Comparison of ENCODE assay signal across 8 mouse cellular contexts in genomic region chr4:88033216-88033653, GRCm38 (mm10). TPM values are rescaled to one million over a fixed set of nuclear protein-coding genes. Genes with fewer than 3 reads are reported as not detected.
A peak's percentile ranks its signal among the peaks of the same experiment; 100 is the strongest.
DNase-seq lines count a peak whose midpoint lies in the region; ATAC-seq and TF ChIP-seq lines count a peak whose summit lies in the region.

TSS of gene Mllt3 (minus strand) at chr4:88033364.

- H3K79me3 ChIP-seq in C2C12 (ENCODE audit: low read depth) = no peaks in the 10 kb centered on the region

- peak within 1 kb of the TSS; percentile 83 for H3K9ac ChIP-seq in heart, embryonic 12.5 days
- H3K9ac ChIP-seq in kidney, postnatal 0 days (ENCODE audit: low read depth, low read length) = peak within 1 kb of the TSS; percentile 69
- peak within 1 kb of the TSS; percentile 80 for H3K9ac ChIP-seq in liver, embryonic 11.5 days (ENCODE audit: low read depth, low read length)
- peak within 1 kb of the TSS; percentile 73 for H3K9ac ChIP-seq in stomach, embryonic 14.5 days (replicated peaks; ENCODE audit: low read depth, low read length)

- no peaks in the 10 kb centered on the region for H3K9me3 ChIP-seq in erythroblast, embryonic 14.5 days (ENCODE audit: control insufficient read depth, low read length)
- no peaks in the 10 kb centered on the region for H3K9me3 ChIP-seq in heart, embryonic 12.5 days (replicated peaks)
- no peaks in the 10 kb centered on the region for H3K9me3 ChIP-seq in kidney, postnatal 0 days (replicated peaks; ENCODE audit: low read length)
- H3K9me3 ChIP-seq in liver, embryonic 11.5 days (ENCODE audit: control insufficient read depth, low read length) = no peaks in the 10 kb centered on the region
- H3K9me3 ChIP-seq in stomach, embryonic 14.5 days (ENCODE audit: control insufficient read depth, low read depth, low read length) = no peaks in the 10 kb centered on the region

- peak within 1 kb of the TSS; percentile 64 for H3K4me3 ChIP-seq in C2C12 (ENCODE audit: insufficient read depth, poor library complexity, severe bottlenecking)
- peak within 1 kb of the TSS; percentile 80 for H3K4me3 ChIP-seq in erythroblast, embryonic 14.5 days (replicated peaks)
- peak within 1 kb of the TSS; percentile 76 for H3K4me3 ChIP-seq in heart, embryonic 12.5 days
- H3K4me3 ChIP-seq in kidney, postnatal 0 days (replicated peaks; ENCODE audit: low read depth, low read length) = peak within 1 kb of the TSS; percentile 83
- peak within 1 kb of the TSS; percentile 88 for H3K4me3 ChIP-seq in liver, embryonic 11.5 days (ENCODE audit: low read depth, low read length)
- peak within 1 kb of the TSS; percentile 84 for H3K4me3 ChIP-seq in stomach, embryonic 14.5 days (ENCODE audit: low read depth, low read length)

- TF ChIP-seq CTCF in C2C12 (IDR thresholded peaks at IDR 0.05; ENCODE audit: control insufficient read depth, insufficient read depth, insufficient read length) = no peak
- TF ChIP-seq CTCF in brain, embryonic 14.5 days (IDR thresholded peaks at IDR 0.05; ENCODE audit: borderline replicate concordance, extremely low read depth, insufficient read depth, insufficient read length) = no peak
- TF ChIP-seq CTCF in kidney, postnatal 0 days (IDR thresholded peaks at IDR 0.05; ENCODE audit: low read depth) = peak; percentile 37

- H3ac ChIP-seq in C2C12 (ENCODE audit: control insufficient read depth, insufficient read length, low read depth) = peak within 1 kb of the TSS; percentile 81

- peak within 1 kb of the TSS; percentile 94 for H3K4me2 ChIP-seq in heart, embryonic 12.5 days
- H3K4me2 ChIP-seq in kidney, postnatal 0 days (ENCODE audit: low read length) = peak within 1 kb of the TSS; percentile 91
- peak within 1 kb of the TSS; percentile 99 for H3K4me2 ChIP-seq in liver, embryonic 11.5 days
- H3K4me2 ChIP-seq in stomach, embryonic 14.5 days (replicated peaks; ENCODE audit: low read depth, low read length) = peak within 1 kb of the TSS; percentile 86

- H3K27ac ChIP-seq in heart, embryonic 12.5 days (ENCODE audit: poor library complexity, severe bottlenecking) = peak within 1 kb of the TSS; percentile 91
- H3K27ac ChIP-seq in kidney, postnatal 0 days = peak within 1 kb of the TSS; percentile 87
- H3K27ac ChIP-seq in liver, embryonic 11.5 days (ENCODE audit: low read depth, low read length) = peak within 1 kb of the TSS; percentile 93
- H3K27ac ChIP-seq in stomach, embryonic 14.5 days (ENCODE audit: low read length) = peak within 1 kb of the TSS; percentile 96

- no peaks in the 10 kb centered on the region for H3K27me3 ChIP-seq in C2C12 (ENCODE audit: control insufficient read depth, insufficient read depth, insufficient read length)
- peaks cover 20% of the 10 kb centered on the region for H3K27me3 ChIP-seq in erythroblast, embryonic 14.5 days (ENCODE audit: control insufficient read depth)
- no peaks in the 10 kb centered on the region for H3K27me3 ChIP-seq in heart, embryonic 12.5 days (replicated peaks)
- no peaks in the 10 kb centered on the region for H3K27me3 ChIP-seq in kidney, postnatal 0 days (ENCODE audit: insufficient read depth, low read length)
- H3K27me3 ChIP-seq in liver, embryonic 11.5 days (replicated peaks; ENCODE audit: control insufficient read depth, insufficient read depth, low read length) = peaks cover 3% of the 10 kb centered on the region; the same call in 1 of the 2 replicates
- no peaks in the 10 kb centered on the region for H3K27me3 ChIP-seq in stomach, embryonic 14.5 days (ENCODE audit: control insufficient read depth, insufficient read depth, low read length)

- H3K79me2 ChIP-seq in C2C12 (ENCODE audit: control insufficient read depth, insufficient read depth) = peaks cover 14% of the 10 kb centered on the region

- TF ChIP-seq POLR2A in brain, embryonic 14.5 days (IDR thresholded peaks at IDR 0.05; ENCODE audit: borderline replicate concordance, extremely low read depth, insufficient read depth, insufficient read length, poor library complexity, severe bottlenecking) = peak; percentile 15; the same call in 1 of the 2 replicates

- peak; percentile 99 for DNase-seq in brain, embryonic 14.5 days (ENCODE audit: low read depth)
- peak; percentile 97 for DNase-seq in kidney, postnatal 0 days (ENCODE audit: low spot score)
- DNase-seq in liver, embryonic 11.5 days (ENCODE audit: low spot score) = peak; percentile 98
- DNase-seq in naive thymus-derived CD4-positive, alpha-beta T cell, adult 2 months (ENCODE audit: low read depth) = peak; percentile 97

- under 1% methylated on average over 37 of the region's 37 CpGs for WGBS in heart, embryonic 12.5 days
- WGBS in kidney, postnatal 0 days = under 1% methylated on average over 35 of the region's 37 CpGs
- WGBS in liver, embryonic 11.5 days = under 1% methylated on average over 37 of the region's 37 CpGs
- 0% methylated on average over 37 of the region's 37 CpGs for WGBS in stomach, embryonic 14.5 days

- H3K4me1 ChIP-seq in erythroblast, embryonic 14.5 days (ENCODE audit: control insufficient read depth) = peaks cover 43% of the 10 kb centered on the region
- peaks cover 16% of the 10 kb centered on the region for H3K4me1 ChIP-seq in heart, embryonic 12.5 days (replicated peaks)
- H3K4me1 ChIP-seq in kidney, postnatal 0 days (replicated peaks; ENCODE audit: insufficient read depth, low read length) = no peaks in the 10 kb centered on the region
- H3K4me1 ChIP-seq in liver, embryonic 11.5 days (replicated peaks; ENCODE audit: control insufficient read depth, insufficient read depth, low read length) = peaks cover 7% of the 10 kb centered on the region
- peaks cover 12% of the 10 kb centered on the region; the same call in 1 of the 2 replicates for H3K4me1 ChIP-seq in stomach, embryonic 14.5 days (ENCODE audit: control insufficient read depth, insufficient read depth, low read length)

- H3K36me3 ChIP-seq in C2C12 (ENCODE audit: control insufficient read depth, insufficient read depth) = no peaks in the 10 kb centered on the region
- H3K36me3 ChIP-seq in erythroblast, embryonic 14.5 days (ENCODE audit: control insufficient read depth) = peaks cover 2% of the 10 kb centered on the region
- H3K36me3 ChIP-seq in heart, embryonic 12.5 days = 0 out of 2 replicates have a peak, but pooled peaks cover 3% of the 10 kb centered on the region
- H3K36me3 ChIP-seq in kidney, postnatal 0 days (ENCODE audit: insufficient read depth, low read length) = no peaks in the 10 kb centered on the region
- no peaks in the 10 kb centered on the region for H3K36me3 ChIP-seq in liver, embryonic 11.5 days (ENCODE audit: control insufficient read depth, insufficient read depth, low read length)
- no peaks in the 10 kb centered on the region for H3K36me3 ChIP-seq in stomach, embryonic 14.5 days (ENCODE audit: control insufficient read depth, insufficient read depth, low read length)

- peak; percentile 96 for ATAC-seq in heart, embryonic 12.5 days (ENCODE audit: insufficient number of reproducible peaks, low FRiP score)
- peak; percentile 93 for ATAC-seq in kidney, postnatal 0 days (replicated peaks; ENCODE audit: low FRiP score, low read depth)
- peak; percentile 95 for ATAC-seq in liver, embryonic 11.5 days (replicated peaks; ENCODE audit: low FRiP score)
- peak; percentile 95 for ATAC-seq in stomach, embryonic 14.5 days (ENCODE audit: insufficient number of reproducible peaks, insufficient read depth, low FRiP score, low read depth)

TF ChIP-seq in C2C12, 6 proteins besides CTCF, POLR2A, EP300 and RAD21:
- no peak for TF ChIP-seq MAX (IDR thresholded peaks at IDR 0.05)
- no peak for TF ChIP-seq MYOG (IDR thresholded peaks at IDR 0.05; ENCODE audit: control insufficient read depth, extremely low read depth, insufficient read length)
- no peak for TF ChIP-seq FOSL1 (IDR thresholded peaks at IDR 0.05; ENCODE audit: insufficient read depth, low read length, poor library complexity, severe bottlenecking)
- no peak for TF ChIP-seq MYOD1 (IDR thresholded peaks at IDR 0.05; ENCODE audit: control insufficient read depth, insufficient read length, low read depth)
- no peak for TF ChIP-seq USF1 (IDR thresholded peaks at IDR 0.05; ENCODE audit: low read depth)
- TF ChIP-seq CEBPB (IDR thresholded peaks at IDR 0.05; ENCODE audit: low read depth) = no peak

RNA-seq across cellular contexts. Expression of gene Mllt3, which starts in this region (rescaled TPM):
- polyA plus RNA-seq in C2C12 (2012; fragmentation: generic; extraction: Trizol) = 8.1 TPM
- 60.1 and 64.2 TPM in 2 replicates for polyA plus RNA-seq in brain, embryonic 14.5 days (2012; rRNA removed)
- 4.6 and 7.8 TPM in 2 replicates for polyA plus RNA-seq in erythroblast, embryonic 14.5 days (2012)
- 54.3 and 57.6 TPM in 2 replicates for polyA plus RNA-seq in heart, embryonic 12.5 days (2016; fragmentation: Nextera tagmentation; extraction: Ambion mirVana)
- polyA plus RNA-seq in kidney, postnatal 0 days (2015; fragmentation: Nextera tagmentation; extraction: Ambion mirVana) = 28.7 and 28.9 TPM in 2 replicates
- polyA plus RNA-seq in liver, embryonic 11.5 days (2014; fragmentation: Nextera tagmentation; extraction: Ambion mirVana) = 77.1 and 77.5 TPM in 2 replicates
- polyA plus RNA-seq in stomach, embryonic 14.5 days (2014; fragmentation: Nextera tagmentation; extraction: Ambion mirVana) = 43.1 and 44.8 TPM in 2 replicates

Comparison
In these comparisons a context has a peak if more than half of its experiments do, and no peak if none do; other contexts are left out.
1. Peak in every context shown above with its lines: DNase-seq, ATAC-seq, H3K4me3 ChIP-seq and H3K27ac ChIP-seq.